Mouse (Mus musculus) thymus, postnatal 10 days (tissue): ENCODE results near the gene Smim24.

ENCODE experiments used
- DNase-seq, 2 experiments: peaks; one replicate each; pipeline ENCODE4 v3.0.0; 2021; ENCODE audit warnings: low spot score in 2 of 2

Gene Smim24

GRCm38 (mm10) chr10:81365672-81366476, 27.0 kb upstream of the Smim24 start, which contains the start of gene 4930404N11Rik:
TSS of gene 4930404N11Rik (minus strand) at chr10:81365816.
- no peak for DNase-seq

GRCm38 (mm10) chr10:81366477-81367206, 26.2 kb upstream of the Smim24 start:
- no peak for DNase-seq

GRCm38 (mm10) chr10:81367207-81367495, 25.7 kb upstream of the Smim24 start:
- no peak for DNase-seq

GRCm38 (mm10) chr10:81375322-81375721, 17.5 kb upstream of the Smim24 start:
- DNase-seq: no peak

- no peak for DNase-seq
These were observed 16.1 kb upstream of the Smim24 start for GRCm38 (mm10) chr10:81376561-81377361.

- no peak for DNase-seq
These were observed 15.5 kb upstream of the Smim24 start for GRCm38 (mm10) chr10:81377362-81377664.

GRCm38 (mm10) chr10:81377793-81378552, 14.9 kb upstream of the Smim24 start, which contains the start of gene Fzr1:
TSS of gene Fzr1 (minus strand) at chr10:81378516.
- no peak for DNase-seq

- DNase-seq: peak; percentile 100
These were observed 14.2 kb upstream of the Smim24 start for GRCm38 (mm10) chr10:81378553-81379182.

- no peak for DNase-seq
These were observed 13.7 kb upstream of the Smim24 start for GRCm38 (mm10) chr10:81379183-81379553.

GRCm38 (mm10) chr10:81379809-81380378, 13.0 kb upstream of the Smim24 start:
- DNase-seq: no peak

GRCm38 (mm10) chr10:81382039-81382438, 10.8 kb upstream of the Smim24 start:
- no peak for DNase-seq

GRCm38 (mm10) chr10:81383802-81384604, 8.8 kb upstream of the Smim24 start, which contains the start of the genes Dohh and Gm48551:
TSS of gene Dohh (plus strand) at chr10:81384428.
TSS of gene Gm48551 (plus strand) at chr10:81384466.
- DNase-seq: peak; percentile 95 to 99

- DNase-seq: no peak
These were observed 8.3 kb upstream of the Smim24 start for GRCm38 (mm10) chr10:81384605-81384982.

- no peak for DNase-seq
These were observed 7.1 kb upstream of the Smim24 start for GRCm38 (mm10) chr10:81385603-81386306.

GRCm38 (mm10) chr10:81387716-81388115, 5.1 kb upstream of the Smim24 start:
- DNase-seq: no peak

- DNase-seq: no peak
These were observed 4.3 kb upstream of the Smim24 start, which contains the start of gene Gm48552 for GRCm38 (mm10) chr10:81388505-81389055. TSS of gene Gm48552 (plus strand) at chr10:81389005.

GRCm38 (mm10) chr10:81389373-81389772, 3.5 kb upstream of the Smim24 start:
- no peak for DNase-seq

GRCm38 (mm10) chr10:81389801-81390677, 2.8 kb upstream of the Smim24 start:
- DNase-seq: peak; percentile 48 to 75
